Comparison of ENCODE assay signal across 9 mouse cellular contexts in the genomic region with DNA sequence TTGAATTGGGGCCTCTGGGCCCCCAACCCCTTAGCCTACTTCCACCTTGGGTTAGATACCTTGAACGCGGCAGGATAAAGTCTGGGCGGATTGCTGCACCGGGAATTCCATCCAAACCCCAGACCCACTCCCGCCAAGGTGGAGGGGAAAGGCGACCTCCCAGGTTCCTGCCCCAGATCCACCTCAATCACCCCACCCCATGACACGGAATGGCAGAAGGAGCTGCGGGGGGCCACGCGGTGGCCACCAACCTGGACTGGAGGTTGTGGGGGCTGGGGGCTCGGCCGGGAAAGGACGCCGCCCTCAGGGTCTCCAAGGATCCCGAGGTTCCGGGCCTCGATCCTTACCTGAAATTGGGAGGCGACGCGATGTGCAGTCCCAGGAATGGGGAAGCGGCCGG. TPM values are rescaled to one million over a fixed set of nuclear protein-coding genes. Genes with fewer than 3 reads are reported as not detected.
DNase-seq lines count a peak whose midpoint lies in the region; ATAC-seq and TF ChIP-seq lines count a peak whose summit lies in the region.
"Had no signal": no experiment of that assay in that cellular context is flagged by ENCODE, and none has a peak within 500 bp of the region (broad histone marks: within the 10 kb centered on the region; RNA-seq: fewer than 3 reads in every experiment).

No protein-coding gene starts in this region.

- no peaks in the 10 kb centered on the region for H3K36me3 ChIP-seq in kidney, adult 2 months (ENCODE audit: control insufficient read depth, insufficient read depth, low read length)
- H3K36me3 ChIP-seq in hindbrain, embryonic 11.5 days (ENCODE audit: control insufficient read depth, insufficient read depth, low read length) = no peaks in the 10 kb centered on the region
- peaks cover 21% of the 10 kb centered on the region for H3K36me3 ChIP-seq in midbrain, embryonic 12.5 days

- no peak for DNase-seq in kidney, adult 2 months
- no peak for DNase-seq in kidney, adult 11 months
- DNase-seq in cerebellum, postnatal 10 days = peak; percentile 74 to 78
- DNase-seq in hindbrain, embryonic 11.5 days (ENCODE audit: low spot score) = peak; percentile 30
- DNase-seq in frontal cortex, postnatal 14 days (ENCODE audit: low spot score in 2 of 2) = no peak
- no peak for DNase-seq in thymus, postnatal 0 days (ENCODE audit: low spot score)

- H3K27me3 ChIP-seq in kidney, adult 2 months (replicated peaks; ENCODE audit: control insufficient read depth, insufficient read depth, low read length) = no peaks in the 10 kb centered on the region
- H3K27me3 ChIP-seq in hindbrain, embryonic 11.5 days (ENCODE audit: control insufficient read depth, insufficient read depth, low read length) = no peaks in the 10 kb centered on the region
- no peaks in the 10 kb centered on the region; the same call in 1 of the 2 replicates for H3K27me3 ChIP-seq in midbrain, embryonic 12.5 days
- H3K27me3 ChIP-seq: Patski had no signal

- peaks cover 17% of the 10 kb centered on the region; the same call in 1 of the 2 replicates for H3K4me1 ChIP-seq in kidney, adult 2 months (ENCODE audit: control insufficient read depth, insufficient read depth, low read length)
- H3K4me1 ChIP-seq in hindbrain, embryonic 11.5 days (replicated peaks; ENCODE audit: control insufficient read depth, insufficient read depth, low read length) = peaks cover 14% of the 10 kb centered on the region
- H3K4me1 ChIP-seq in midbrain, embryonic 12.5 days = peaks cover 41% of the 10 kb centered on the region

- peak overlapping the region; percentile 93 for H3K4me2 ChIP-seq in hindbrain, embryonic 11.5 days (replicated peaks; ENCODE audit: low read depth, low read length)
- H3K4me2 ChIP-seq in midbrain, embryonic 12.5 days (replicated peaks) = peak overlapping the region; percentile 89

- H3K9me3 ChIP-seq in hindbrain, embryonic 11.5 days (ENCODE audit: control insufficient read depth, low read length) = no peaks in the 10 kb centered on the region
- no peaks in the 10 kb centered on the region for H3K9me3 ChIP-seq in midbrain, embryonic 12.5 days

- TF ChIP-seq CTCF in kidney, adult 2 months (conservative IDR thresholded peaks at IDR 0.05; ENCODE audit: insufficient read depth, insufficient read length, low read depth, low read length) = no peak

- ATAC-seq in hindbrain, embryonic 11.5 days (ENCODE audit: low FRiP score) = peak; percentile 24; the same call in 1 of the 2 replicates
- ATAC-seq in midbrain, embryonic 12.5 days (ENCODE audit: low FRiP score, low read depth) = 0 out of 2 replicates have a peak, but pooled peaks have one; percentile 16
- no peak for ATAC-seq in megakaryocyte progenitor cell, adult 5-6 weeks (replicated peaks; ENCODE audit: poor library complexity)
- ATAC-seq: Patski had no signal

- no peak overlapping the region for H3K27ac ChIP-seq in kidney, adult 2 months (ENCODE audit: insufficient read depth, low read depth, low read length)
- peak overlapping the region; percentile 37 for H3K27ac ChIP-seq in hindbrain, embryonic 11.5 days (ENCODE audit: low read depth, low read length)
- H3K27ac ChIP-seq in midbrain, embryonic 12.5 days (replicated peaks) = peak overlapping the region; percentile 61

- TF ChIP-seq POLR2A in kidney, adult 2 months (IDR thresholded peaks at IDR 0.05; ENCODE audit: low read depth, low read length) = no peak

- H3K4me3 ChIP-seq in kidney, adult 2 months (ENCODE audit: insufficient read depth, low read depth, low read length) = peak overlapping the region; percentile 49
- H3K4me3 ChIP-seq in hindbrain, embryonic 11.5 days (ENCODE audit: low read depth, low read length) = peak overlapping the region; percentile 63
- H3K4me3 ChIP-seq in midbrain, embryonic 12.5 days = peak overlapping the region; percentile 83

- H3K9ac ChIP-seq in hindbrain, embryonic 11.5 days (ENCODE audit: low read depth, low read length) = peak overlapping the region; percentile 86
- H3K9ac ChIP-seq in midbrain, embryonic 12.5 days (replicated peaks) = peak overlapping the region; percentile 96

- 12% methylated on average over 22 of the region's 22 CpGs for WGBS in kidney, adult 2 months
- WGBS in hindbrain, embryonic 11.5 days = under 1% methylated on average over 19 of the region's 22 CpGs
- WGBS in midbrain, embryonic 12.5 days = 2% methylated on average over 22 of the region's 22 CpGs

RNA-seq across cellular contexts. Expression of gene Mapk8ip1, which starts 0.4 kb away (rescaled TPM):
- 41.5 and 49.3 TPM in 2 replicates for polyA plus RNA-seq in kidney, adult 2 months (2012; rRNA removed)
- 33.3 and 39.0 TPM in 2 replicates for polyA plus RNA-seq in hindbrain, embryonic 11.5 days (2014; fragmentation: Nextera tagmentation; extraction: Ambion mirVana)
- 105 and 112 TPM in 2 replicates for polyA plus RNA-seq in midbrain, embryonic 12.5 days (2016; fragmentation: Nextera tagmentation; extraction: Ambion mirVana)
- total RNA-seq in megakaryocyte progenitor cell, adult 5-6 weeks (2015) = not detected in 2 replicates
- 0.07 TPM in 1 of 2 replicates, not detected in the other for total RNA-seq in megakaryocyte progenitor cell, adult 5-6 weeks (2017)
- polyA plus RNA-seq in thymus, postnatal 0 days (2015; fragmentation: Nextera tagmentation; extraction: Ambion mirVana) = 6.2 and 6.3 TPM in 2 replicates

RNA-seq across cellular contexts. Expression of gene 1700029I15Rik, which starts 18.3 kb away (rescaled TPM):
- polyA plus RNA-seq in kidney, adult 2 months (2012; rRNA removed) = 4.3 and 5.3 TPM in 2 replicates
- polyA plus RNA-seq in hindbrain, embryonic 11.5 days (2014; fragmentation: Nextera tagmentation; extraction: Ambion mirVana) = 2.4 and 3.3 TPM in 2 replicates
- 7.4 TPM in 2 replicates for polyA plus RNA-seq in midbrain, embryonic 12.5 days (2016; fragmentation: Nextera tagmentation; extraction: Ambion mirVana)
- 1.6 and 2.1 TPM in 2 replicates for total RNA-seq in megakaryocyte progenitor cell, adult 5-6 weeks (2015)
- 1.3 and 2.5 TPM in 2 replicates for total RNA-seq in megakaryocyte progenitor cell, adult 5-6 weeks (2017)
- 2.0 and 2.1 TPM in 2 replicates for polyA plus RNA-seq in thymus, postnatal 0 days (2015; fragmentation: Nextera tagmentation; extraction: Ambion mirVana)

RNA-seq across cellular contexts. Expression of gene Large2, which starts 26.0 kb away (rescaled TPM):
- 54.1 and 70.7 TPM in 2 replicates for polyA plus RNA-seq in kidney, adult 2 months (2012; rRNA removed)
- 4.0 and 4.7 TPM in 2 replicates for polyA plus RNA-seq in hindbrain, embryonic 11.5 days (2014; fragmentation: Nextera tagmentation; extraction: Ambion mirVana)
- polyA plus RNA-seq in midbrain, embryonic 12.5 days (2016; fragmentation: Nextera tagmentation; extraction: Ambion mirVana) = 4.7 and 7.4 TPM in 2 replicates
- 0.32 and 0.69 TPM in 2 replicates for total RNA-seq in megakaryocyte progenitor cell, adult 5-6 weeks (2015)
- 0.47 TPM in 1 of 2 replicates, not detected in the other for total RNA-seq in megakaryocyte progenitor cell, adult 5-6 weeks (2017)
- polyA plus RNA-seq in thymus, postnatal 0 days (2015; fragmentation: Nextera tagmentation; extraction: Ambion mirVana) = 3.4 and 4.0 TPM in 2 replicates

RNA-seq across cellular contexts. Expression of gene Pex16, which starts 26.2 kb away (rescaled TPM):
- polyA plus RNA-seq in kidney, adult 2 months (2012; rRNA removed) = 81.9 and 92.5 TPM in 2 replicates
- 18.4 and 20.8 TPM in 2 replicates for polyA plus RNA-seq in hindbrain, embryonic 11.5 days (2014; fragmentation: Nextera tagmentation; extraction: Ambion mirVana)
- polyA plus RNA-seq in midbrain, embryonic 12.5 days (2016; fragmentation: Nextera tagmentation; extraction: Ambion mirVana) = 26.1 and 27.2 TPM in 2 replicates
- 10.3 and 22.1 TPM in 2 replicates for total RNA-seq in megakaryocyte progenitor cell, adult 5-6 weeks (2015)
- total RNA-seq in megakaryocyte progenitor cell, adult 5-6 weeks (2017) = 11.3 and 16.7 TPM in 2 replicates
- polyA plus RNA-seq in thymus, postnatal 0 days (2015; fragmentation: Nextera tagmentation; extraction: Ambion mirVana) = 40.8 and 43.9 TPM in 2 replicates

RNA-seq across cellular contexts. Expression of gene Cry2, which starts 33.2 kb away (rescaled TPM):
- polyA plus RNA-seq in kidney, adult 2 months (2012; rRNA removed) = 13.5 and 15.3 TPM in 2 replicates
- 21.5 and 22.1 TPM in 2 replicates for polyA plus RNA-seq in hindbrain, embryonic 11.5 days (2014; fragmentation: Nextera tagmentation; extraction: Ambion mirVana)
- polyA plus RNA-seq in midbrain, embryonic 12.5 days (2016; fragmentation: Nextera tagmentation; extraction: Ambion mirVana) = 36.1 and 37.7 TPM in 2 replicates
- 9.0 and 10.1 TPM in 2 replicates for total RNA-seq in megakaryocyte progenitor cell, adult 5-6 weeks (2015)
- 7.4 and 10.9 TPM in 2 replicates for total RNA-seq in megakaryocyte progenitor cell, adult 5-6 weeks (2017)
- polyA plus RNA-seq in thymus, postnatal 0 days (2015; fragmentation: Nextera tagmentation; extraction: Ambion mirVana) = 10.9 and 13.0 TPM in 2 replicates

Comparison
In these comparisons a context has a peak if more than half of its experiments do, and no peak if none do; other contexts are left out.
1. DNase-seq: peak in cerebellum, postnatal 10 days (2 of 2) and hindbrain, embryonic 11.5 days (single experiment); none in kidney, adult 2 months (single experiment), kidney, adult 11 months (single experiment), frontal cortex, postnatal 14 days (0 of 2) and thymus, postnatal 0 days (single experiment).
2. Peak in every context shown above with its lines, with median percentiles within 50 percentile points of each other: H3K4me3 ChIP-seq.